Mouse (Mus musculus) heart, postnatal 0 days (tissue): ENCODE results near the gene Tfap4.

Experiments used
- CTCF ChIP-seq: IDR thresholded peaks from 2 replicates; pipeline ENCODE4 v1.5.1; 2016; ENCODE audit warnings: antibody characterized with exemption, control low read depth, low read depth
- EP300 ChIP-seq: IDR thresholded peaks from 2 replicates; pipeline ENCODE4 v1.6.1; 2016; ENCODE audit warnings: antibody characterized with exemption, low read depth

DNA sequence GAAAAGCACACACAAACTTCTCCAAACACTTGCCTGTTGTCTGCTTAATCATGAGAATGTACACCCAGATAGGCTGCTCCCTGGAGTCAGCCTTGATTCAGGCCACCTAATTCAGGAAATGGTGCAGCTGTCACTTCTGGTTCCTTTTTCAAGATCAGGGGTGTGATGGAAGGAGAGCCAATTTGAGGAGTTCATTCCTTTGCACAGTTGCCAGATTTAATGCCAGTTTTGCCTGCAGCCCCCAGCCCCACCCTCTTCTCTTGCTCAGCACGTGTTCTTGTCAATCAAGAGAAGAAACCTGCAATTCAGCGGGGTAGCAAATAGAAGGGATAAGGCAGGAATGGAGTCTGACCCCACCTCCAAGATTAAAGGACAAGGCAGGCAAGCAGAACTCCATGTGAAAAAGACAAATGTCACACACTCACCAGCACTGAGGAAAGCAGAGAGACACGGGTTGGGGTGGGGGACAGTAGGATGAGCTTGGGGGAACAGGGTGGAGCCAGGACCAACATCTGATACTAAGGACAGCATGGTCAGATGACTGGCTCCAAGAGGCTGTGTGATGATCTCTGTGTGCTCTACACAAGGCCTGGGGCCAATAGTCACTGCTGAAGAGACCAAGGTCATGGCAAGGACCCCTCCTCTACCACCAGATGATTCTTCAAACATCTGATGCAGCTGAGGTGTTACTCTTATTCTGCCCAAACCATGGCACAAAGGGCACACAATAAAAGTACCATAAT is 21.9 kb downstream of the Tfap4 start:
- TF ChIP-seq CTCF (no peak), EP300 (no peak)
